Mouse (Mus musculus): ENCODE data around the gene Gnb3. TPM values are rescaled to one million over a fixed set of nuclear protein-coding genes. Genes with fewer than 3 reads are reported as not detected.

Gene Gnb3
- polyA plus RNA-seq, 1 experiment from 2014 or later = 0.31 TPM

DNA sequence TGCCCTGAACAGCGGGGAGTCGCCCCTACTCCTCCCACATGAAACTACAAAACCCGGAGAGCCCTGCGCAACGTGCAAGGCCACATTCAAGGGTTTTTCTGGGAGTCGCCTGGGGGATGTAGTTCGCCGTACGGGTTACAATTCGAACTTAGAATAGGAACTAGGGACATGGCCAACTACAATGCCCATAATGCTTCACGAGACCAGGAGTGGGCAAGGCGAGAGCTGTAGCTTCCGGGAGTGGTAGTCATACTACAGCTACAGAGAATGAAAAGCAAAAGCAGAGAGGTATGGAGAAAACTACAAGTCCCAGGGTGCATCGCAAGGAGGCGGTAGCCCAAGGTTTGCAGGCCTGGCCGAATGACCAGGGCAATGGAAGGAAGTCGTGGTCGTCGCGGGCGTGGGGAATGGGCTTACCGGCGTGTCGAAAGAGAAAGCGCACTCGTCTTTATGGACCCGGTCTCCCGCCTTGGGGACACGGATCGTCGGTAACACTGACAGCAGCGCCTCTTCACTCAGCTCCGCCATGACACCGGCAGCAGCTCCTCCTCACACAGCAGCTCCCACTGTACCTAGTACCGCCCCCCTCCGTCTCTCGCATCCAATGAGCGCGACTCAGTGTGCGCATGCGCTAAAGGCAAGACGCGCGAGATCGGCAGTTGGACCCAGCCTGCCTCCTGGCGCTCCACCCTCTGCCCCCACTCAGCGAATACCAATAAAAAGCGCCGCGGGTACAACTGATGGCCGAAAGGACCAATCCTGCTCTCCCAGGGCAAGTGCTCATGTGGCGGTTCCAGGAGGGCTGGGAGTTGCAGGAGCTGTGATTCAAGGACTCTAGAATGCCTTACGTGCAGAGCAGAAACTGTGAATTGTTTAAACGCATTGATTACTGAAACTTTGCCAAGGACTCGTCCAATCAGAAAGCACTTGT, 10.9 kb downstream of the Gnb3 start, which contains the start of the genes Usp5 and Cdca3:
TSS of gene Usp5 (minus strand) at position 617 of the 931 bp plus-strand sequence.
TSS of gene Cdca3 (plus strand) at position 680 of the 931 bp plus-strand sequence.
- Histone ChIP-seq H3K27me3 (ENCODE audit: control insufficient read depth, insufficient read depth, low read depth, low read length) (no peaks in the 10 kb centered on the region), H3K9me3 (replicated peaks; ENCODE audit: control insufficient read depth, low read length) (no peaks in the 10 kb centered on the region), H3K9ac (ENCODE audit: low read depth, low read length) (peak within 1 kb of the TSS; percentile 89), H3K4me3 (ENCODE audit: low read depth, low read length) (peak within 1 kb of the TSS; percentile 81), H3K27ac (ENCODE audit: low read length) (peak within 1 kb of the TSS; percentile 96), H3K4me1 (ENCODE audit: control insufficient read depth, low read depth, low read length) (peaks cover 18% of the 10 kb centered on the region), H3K36me3 (ENCODE audit: control insufficient read depth, insufficient read depth) (peaks cover 45% of the 10 kb centered on the region), H3K4me2 (ENCODE audit: low read depth, low read length) (peak within 1 kb of the TSS; percentile 96)
- under 1% methylated on average over 53 of the region's 55 CpGs for WGBS (ENCODE audit: insufficient replicate concordance)
- ATAC-seq (ENCODE audit: low read depth) = peak; percentile 85

DNA sequence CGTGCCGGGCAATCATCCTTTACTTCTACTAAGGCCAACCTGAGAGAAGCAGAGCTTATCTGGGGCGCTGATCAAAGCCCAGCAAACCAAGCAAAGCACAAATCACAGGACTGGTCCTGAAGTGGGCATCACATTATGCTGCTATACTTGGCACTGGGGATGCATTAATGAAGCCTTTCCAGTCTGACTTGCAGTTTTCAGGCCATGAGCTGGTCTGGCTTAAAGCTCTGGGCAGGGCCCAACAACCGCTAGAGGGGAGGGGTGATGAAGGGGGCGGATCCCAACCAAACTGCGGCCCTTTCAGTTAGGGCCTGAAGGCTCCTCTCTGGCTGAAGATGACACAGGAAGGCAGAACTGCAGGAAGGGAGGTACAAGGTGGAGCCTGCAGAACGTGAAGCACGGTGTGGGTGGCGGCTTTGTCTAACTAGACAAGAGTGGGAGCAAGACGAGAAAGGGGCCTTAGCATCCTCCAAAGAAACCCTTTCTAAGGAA, 11.9 kb downstream of the Gnb3 start:
- peak overlapping the region; percentile 51 for H3K27ac ChIP-seq (ENCODE audit: low read length)
- H3K4me2 ChIP-seq (ENCODE audit: low read depth, low read length) = peak overlapping the region; percentile 96
- H3K27me3 ChIP-seq (ENCODE audit: control insufficient read depth, insufficient read depth, low read depth, low read length) = no peaks in the 10 kb centered on the region
- peaks cover 18% of the 10 kb centered on the region for H3K4me1 ChIP-seq (ENCODE audit: control insufficient read depth, low read depth, low read length)
- no peaks in the 10 kb centered on the region for H3K9me3 ChIP-seq (replicated peaks; ENCODE audit: control insufficient read depth, low read length)
- 16% methylated on average over 10 of the region's 10 CpGs for WGBS (ENCODE audit: insufficient replicate concordance)
- peak overlapping the region; percentile 62 for H3K9ac ChIP-seq (ENCODE audit: low read depth, low read length)
- no peak for ATAC-seq (ENCODE audit: low read depth)
- peak overlapping the region; percentile 81 for H3K4me3 ChIP-seq (ENCODE audit: low read depth, low read length)
- H3K36me3 ChIP-seq (ENCODE audit: control insufficient read depth, insufficient read depth) = peaks cover 45% of the 10 kb centered on the region

DNA sequence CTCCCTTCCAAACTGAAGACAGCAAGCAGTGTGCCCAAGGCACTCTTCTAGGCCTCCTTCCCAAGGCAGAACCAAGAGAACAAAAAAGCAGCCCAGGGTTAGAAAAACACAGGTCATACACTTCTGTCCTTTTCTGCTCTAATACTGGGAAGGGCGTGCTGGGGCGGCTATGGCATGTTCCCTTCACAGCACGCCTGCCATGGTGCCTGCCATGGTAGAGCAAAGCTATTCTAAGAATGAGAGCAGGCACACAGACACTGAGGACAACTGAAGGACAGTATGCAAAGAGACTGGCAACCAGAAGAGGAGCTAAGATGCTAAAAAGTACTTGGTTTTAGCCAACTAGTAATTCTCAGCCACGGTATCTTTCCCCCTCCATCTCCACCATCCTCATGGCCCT, 18.0 kb downstream of the Gnb3 start:
- H3K27me3 ChIP-seq (ENCODE audit: control insufficient read depth, insufficient read depth, low read depth, low read length) = no peaks in the 10 kb centered on the region
- no peak overlapping the region for H3K27ac ChIP-seq (ENCODE audit: low read length)
- H3K9ac ChIP-seq (ENCODE audit: low read depth, low read length) = no peak overlapping the region
- no peak for ATAC-seq (ENCODE audit: low read depth)
- no peaks in the 10 kb centered on the region for H3K9me3 ChIP-seq (replicated peaks; ENCODE audit: control insufficient read depth, low read length)
- H3K4me2 ChIP-seq (ENCODE audit: low read depth, low read length) = no peak overlapping the region
- peaks cover 58% of the 10 kb centered on the region for H3K36me3 ChIP-seq (ENCODE audit: control insufficient read depth, insufficient read depth)
- H3K4me1 ChIP-seq (ENCODE audit: control insufficient read depth, low read depth, low read length) = no peaks in the 10 kb centered on the region
- H3K4me3 ChIP-seq (ENCODE audit: low read depth, low read length) = no peak overlapping the region
- 86% methylated on average over 4 of the region's 4 CpGs for WGBS (ENCODE audit: insufficient replicate concordance)

DNA sequence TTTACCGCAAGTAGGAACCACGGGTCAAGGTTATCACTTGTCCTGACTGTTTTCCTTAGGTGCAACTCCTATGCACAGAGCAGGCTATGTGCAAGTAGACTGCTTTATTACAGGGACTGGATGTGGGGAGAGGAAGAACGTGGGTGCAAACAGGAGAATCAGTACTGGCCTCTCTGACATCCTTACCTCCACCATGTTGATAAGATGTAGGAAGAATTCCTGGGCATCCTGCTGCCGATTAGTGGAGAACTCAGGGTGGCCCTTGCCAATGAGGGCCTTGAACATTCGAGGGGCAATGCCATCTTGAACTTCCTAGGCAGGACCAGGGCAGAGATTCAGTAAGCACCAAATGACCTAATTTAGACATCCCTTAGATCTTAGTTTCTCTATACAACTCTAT, 19.2 kb downstream of the Gnb3 start:
- Histone ChIP-seq H3K9me3 (replicated peaks; ENCODE audit: control insufficient read depth, low read length) (no peaks in the 10 kb centered on the region), H3K27me3 (ENCODE audit: control insufficient read depth, insufficient read depth, low read depth, low read length) (no peaks in the 10 kb centered on the region), H3K4me2 (ENCODE audit: low read depth, low read length) (no peak overlapping the region), H3K4me1 (ENCODE audit: control insufficient read depth, low read depth, low read length) (no peaks in the 10 kb centered on the region), H3K4me3 (ENCODE audit: low read depth, low read length) (no peak overlapping the region), H3K36me3 (ENCODE audit: control insufficient read depth, insufficient read depth) (peaks cover 56% of the 10 kb centered on the region), H3K27ac (ENCODE audit: low read length) (no peak overlapping the region), H3K9ac (ENCODE audit: low read depth, low read length) (no peak overlapping the region)
- 74% methylated on average over 5 of the region's 5 CpGs for WGBS (ENCODE audit: insufficient replicate concordance)
- ATAC-seq (ENCODE audit: low read depth) = no peak

DNA sequence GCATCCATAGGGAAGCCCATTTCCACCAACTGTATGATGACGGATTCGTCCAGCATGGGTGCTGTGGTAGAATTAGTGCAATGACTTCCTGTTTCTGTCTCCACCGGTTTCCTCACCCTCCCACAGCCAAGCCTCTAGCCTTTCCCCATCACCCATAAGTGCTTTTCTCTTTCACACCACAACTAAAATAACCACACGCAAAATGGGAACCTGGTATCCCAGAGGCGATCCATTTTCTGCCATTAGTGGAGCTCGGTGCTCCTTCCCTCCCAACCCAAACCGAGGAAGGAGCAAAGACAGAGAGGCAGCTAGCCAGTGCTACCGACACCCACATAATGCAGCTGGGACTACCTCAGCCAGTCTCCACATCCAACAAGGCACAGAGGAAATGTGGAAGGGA, 22.1 kb downstream of the Gnb3 start:
- no peak overlapping the region for H3K4me2 ChIP-seq (ENCODE audit: low read depth, low read length)
- no peaks in the 10 kb centered on the region for H3K27me3 ChIP-seq (ENCODE audit: control insufficient read depth, insufficient read depth, low read depth, low read length)
- peaks cover 35% of the 10 kb centered on the region for H3K36me3 ChIP-seq (ENCODE audit: control insufficient read depth, insufficient read depth)
- peak overlapping the region; percentile 58; the same call in 1 of the 2 replicates for H3K27ac ChIP-seq (ENCODE audit: low read length)
- no peaks in the 10 kb centered on the region for H3K9me3 ChIP-seq (replicated peaks; ENCODE audit: control insufficient read depth, low read length)
- H3K4me3 ChIP-seq (ENCODE audit: low read depth, low read length) = no peak overlapping the region
- H3K4me1 ChIP-seq (ENCODE audit: control insufficient read depth, low read depth, low read length) = peaks cover 15% of the 10 kb centered on the region
- no peak overlapping the region for H3K9ac ChIP-seq (ENCODE audit: low read depth, low read length)
- WGBS (ENCODE audit: insufficient replicate concordance) = 56% methylated on average over 8 of the region's 8 CpGs
- ATAC-seq (ENCODE audit: low read depth) = no peak

DNA sequence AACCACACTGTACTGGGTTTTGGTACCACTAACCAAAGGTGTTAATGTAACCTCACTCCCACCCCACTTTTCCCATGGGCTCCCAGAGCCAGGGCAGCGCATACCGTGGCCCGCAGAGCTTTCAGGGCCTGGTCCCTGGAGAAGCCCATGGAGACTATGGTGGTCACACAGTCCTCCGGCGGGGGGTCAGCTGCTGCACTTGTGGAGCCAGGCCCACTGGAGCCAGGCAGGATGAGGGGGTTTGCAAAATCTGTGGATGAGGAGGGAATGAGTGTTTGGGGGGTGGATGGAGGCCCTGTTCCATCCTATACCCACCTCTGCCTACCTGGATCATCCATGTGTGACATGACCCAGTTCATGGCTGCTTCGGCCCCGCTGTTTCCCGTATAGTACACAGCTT, 22.5 kb downstream of the Gnb3 start:
- no peak overlapping the region for H3K27ac ChIP-seq (ENCODE audit: low read length)
- ATAC-seq (ENCODE audit: low read depth) = no peak
- 89% methylated on average over 8 of the region's 8 CpGs for WGBS (ENCODE audit: insufficient replicate concordance)
- H3K27me3 ChIP-seq (ENCODE audit: control insufficient read depth, insufficient read depth, low read depth, low read length) = no peaks in the 10 kb centered on the region
- peaks cover 19% of the 10 kb centered on the region for H3K4me1 ChIP-seq (ENCODE audit: control insufficient read depth, low read depth, low read length)
- no peak overlapping the region for H3K4me3 ChIP-seq (ENCODE audit: low read depth, low read length)
- H3K4me2 ChIP-seq (ENCODE audit: low read depth, low read length) = no peak overlapping the region
- H3K36me3 ChIP-seq (ENCODE audit: control insufficient read depth, insufficient read depth) = peaks cover 32% of the 10 kb centered on the region
- H3K9me3 ChIP-seq (replicated peaks; ENCODE audit: control insufficient read depth, low read length) = no peaks in the 10 kb centered on the region
- H3K9ac ChIP-seq (ENCODE audit: low read depth, low read length) = no peak overlapping the region

DNA sequence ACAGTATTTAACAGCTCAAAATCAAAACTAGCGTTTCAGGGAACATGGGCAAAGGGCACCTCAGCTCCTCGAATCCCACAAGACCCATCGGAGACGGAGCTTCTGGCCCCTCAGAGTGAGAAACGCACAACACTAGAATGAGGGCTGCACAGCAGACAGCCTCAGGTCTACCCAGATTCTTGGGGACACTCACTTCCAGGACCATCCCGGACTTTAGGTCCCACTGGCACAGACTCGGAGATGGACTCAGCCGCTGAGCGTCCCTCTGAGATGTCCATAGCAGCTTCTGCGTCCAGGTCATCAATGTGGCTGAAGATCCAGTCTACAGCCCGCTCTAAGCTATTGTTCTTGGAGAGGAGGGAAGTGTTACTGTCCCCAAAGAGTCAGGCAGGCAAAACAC, 22.9 kb downstream of the Gnb3 start:
- H3K9me3 ChIP-seq (replicated peaks; ENCODE audit: control insufficient read depth, low read length) = no peaks in the 10 kb centered on the region
- H3K4me1 ChIP-seq (ENCODE audit: control insufficient read depth, low read depth, low read length) = peaks cover 24% of the 10 kb centered on the region
- H3K4me3 ChIP-seq (ENCODE audit: low read depth, low read length) = no peak overlapping the region
- no peak overlapping the region for H3K4me2 ChIP-seq (ENCODE audit: low read depth, low read length)
- WGBS (ENCODE audit: insufficient replicate concordance) = 86% methylated on average over 11 of the region's 11 CpGs
- H3K9ac ChIP-seq (ENCODE audit: low read depth, low read length) = no peak overlapping the region
- no peak for ATAC-seq (ENCODE audit: low read depth)
- H3K36me3 ChIP-seq (ENCODE audit: control insufficient read depth, insufficient read depth) = peaks cover 34% of the 10 kb centered on the region
- no peaks in the 10 kb centered on the region for H3K27me3 ChIP-seq (ENCODE audit: control insufficient read depth, insufficient read depth, low read depth, low read length)
- H3K27ac ChIP-seq (ENCODE audit: low read length) = no peak overlapping the region

DNA sequence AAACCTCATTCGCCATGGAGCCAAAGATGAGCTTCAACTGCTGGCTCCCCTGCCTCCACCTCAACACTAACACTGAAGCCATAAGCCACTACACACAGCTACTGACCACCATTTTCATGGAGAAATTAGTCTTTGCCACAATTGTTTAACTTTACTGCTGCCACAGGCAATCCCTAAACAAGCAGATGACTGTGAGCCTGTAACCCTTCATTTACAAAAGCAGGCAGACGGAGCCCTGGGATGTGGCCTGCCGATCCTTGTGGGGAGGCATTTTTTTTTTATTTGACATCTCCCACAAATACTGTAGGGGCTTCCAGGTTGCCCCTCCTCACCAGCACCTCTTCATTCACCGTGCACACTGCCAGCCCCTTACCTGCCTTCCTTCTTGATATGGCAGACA, 23.5 kb downstream of the Gnb3 start:
- Histone ChIP-seq H3K9ac (ENCODE audit: low read depth, low read length) (no peak overlapping the region), H3K9me3 (replicated peaks; ENCODE audit: control insufficient read depth, low read length) (no peaks in the 10 kb centered on the region), H3K27ac (ENCODE audit: low read length) (no peak overlapping the region), H3K4me3 (ENCODE audit: low read depth, low read length) (no peak overlapping the region), H3K36me3 (ENCODE audit: control insufficient read depth, insufficient read depth) (peaks cover 37% of the 10 kb centered on the region), H3K4me2 (ENCODE audit: low read depth, low read length) (no peak overlapping the region), H3K27me3 (ENCODE audit: control insufficient read depth, insufficient read depth, low read depth, low read length) (no peaks in the 10 kb centered on the region), H3K4me1 (ENCODE audit: control insufficient read depth, low read depth, low read length) (peaks cover 29% of the 10 kb centered on the region)
- 81% methylated on average over 4 of the region's 4 CpGs for WGBS (ENCODE audit: insufficient replicate concordance)
- ATAC-seq (ENCODE audit: low read depth) = no peak

Measured in liver, embryonic 16.5 days (tissue).